Mouse (Mus musculus): ENCODE data around the gene Cdkn1a.
"Not testable (repeated sequence)": the region's sequence is repeated elsewhere in the genome, so short reads cannot be mapped to it uniquely, and the experiment has no call there.

Gene Cdkn1a

GRCm38 (mm10) chr17:29083586-29083985 lies 7.2 kb upstream of the Cdkn1a start:
- DNase-seq (ENCODE audit: low spot score) = no peak

DNA sequence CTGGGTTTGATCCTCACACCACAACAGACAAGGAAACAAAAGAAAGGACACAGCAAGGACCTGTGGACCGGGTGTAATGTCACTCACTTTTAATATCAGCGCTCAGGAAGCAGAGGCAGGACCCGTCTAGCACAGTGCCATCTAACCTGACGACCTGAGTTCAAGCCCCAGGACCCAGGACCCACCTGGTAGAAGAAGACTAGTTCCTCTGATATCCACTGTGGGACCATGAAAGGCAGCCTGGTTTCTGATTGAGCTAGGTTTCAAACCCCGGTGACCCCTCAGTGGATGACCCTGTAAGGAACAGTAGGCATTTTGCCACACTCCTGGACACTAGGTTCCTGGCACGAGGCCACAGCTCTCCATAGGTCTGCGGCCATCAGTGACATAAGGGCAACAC lies 6.1 kb upstream of the Cdkn1a start:
- DNase-seq (ENCODE audit: low spot score) = no peak

- no peak for DNase-seq (ENCODE audit: low spot score)
These were observed 5.5 kb upstream of the Cdkn1a start for GRCm38 (mm10) chr17:29085266-29085665.

GRCm38 (mm10) chr17:29086916-29087315 lies 3.9 kb upstream of the Cdkn1a start:
- no peak for DNase-seq (ENCODE audit: low spot score)

DNA sequence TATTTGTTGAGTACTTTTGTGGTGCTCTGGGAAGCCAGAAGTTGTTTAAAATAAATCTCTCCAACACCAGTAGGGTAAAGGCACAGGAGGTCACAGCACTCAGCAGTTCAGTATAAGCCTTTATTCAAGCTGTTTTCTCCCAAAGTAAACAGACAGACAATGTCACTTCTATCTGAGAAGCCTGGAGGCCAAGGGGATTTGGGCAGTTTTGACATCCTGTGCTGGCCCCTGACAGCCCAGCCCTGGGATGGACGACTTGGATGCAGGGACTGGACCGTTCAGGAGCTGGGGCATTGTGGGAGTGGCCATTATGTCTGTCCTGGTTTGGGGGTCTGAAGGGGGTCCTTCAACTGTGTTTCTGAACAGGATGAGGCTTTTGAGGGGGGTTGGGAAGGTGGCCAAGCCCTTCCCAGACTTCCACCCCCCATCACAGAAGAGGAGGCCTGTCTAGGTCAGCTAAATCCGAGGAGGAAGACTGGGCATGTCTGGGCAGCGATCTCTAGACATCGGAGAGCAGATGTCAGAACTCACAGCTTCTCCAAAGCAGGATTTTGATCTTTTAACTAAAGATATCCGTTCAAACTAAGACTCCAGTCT lies 670 bp downstream of the Cdkn1a start:
- no peak for DNase-seq (ENCODE audit: low spot score)

- no peak for DNase-seq (ENCODE audit: low spot score)
These were observed 1.7 kb downstream of the Cdkn1a start for GRCm38 (mm10) chr17:29092497-29092896.

DNA sequence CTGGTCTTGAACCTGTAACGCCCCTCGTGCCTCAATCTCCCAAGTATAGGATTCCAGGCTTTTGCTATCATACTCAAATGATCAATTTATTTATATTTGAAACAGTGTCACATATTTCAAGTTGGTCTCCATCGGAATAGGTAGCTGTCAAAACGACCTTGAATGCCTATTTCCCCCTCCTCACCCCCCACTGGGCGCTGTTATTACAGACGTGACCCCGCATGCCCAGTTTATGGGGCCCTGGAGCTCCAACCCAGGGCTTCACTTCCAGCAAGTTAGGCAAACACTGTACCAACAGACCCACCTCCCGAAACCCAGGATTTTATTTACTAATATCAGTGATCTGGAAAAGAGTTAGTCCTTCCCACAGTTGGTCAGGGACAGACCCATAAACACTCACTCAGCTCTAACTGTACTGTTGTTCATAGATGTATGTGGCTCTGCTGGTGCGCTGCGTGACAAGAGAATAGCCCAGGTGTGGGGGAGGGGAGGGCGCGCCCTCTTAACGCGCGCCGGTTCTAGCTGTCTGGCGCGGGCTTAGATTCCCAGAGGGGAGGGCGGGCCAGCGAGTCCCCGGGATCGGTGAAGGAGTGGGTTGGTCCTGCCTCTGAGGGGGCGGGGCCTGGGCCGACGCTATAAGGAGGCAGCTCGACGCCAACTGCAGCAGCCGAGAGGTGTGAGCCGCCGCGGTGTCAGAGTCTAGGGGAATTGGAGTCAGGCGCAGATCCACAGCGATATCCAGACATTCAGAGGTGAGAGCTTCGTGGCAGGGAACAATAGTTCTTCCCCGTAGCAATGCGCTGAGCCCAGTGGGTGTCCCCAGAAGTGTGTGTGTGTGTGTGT lies 2.6 kb downstream of the Cdkn1a start:
- DNase-seq (ENCODE audit: low spot score) = peak; percentile 91

DNA sequence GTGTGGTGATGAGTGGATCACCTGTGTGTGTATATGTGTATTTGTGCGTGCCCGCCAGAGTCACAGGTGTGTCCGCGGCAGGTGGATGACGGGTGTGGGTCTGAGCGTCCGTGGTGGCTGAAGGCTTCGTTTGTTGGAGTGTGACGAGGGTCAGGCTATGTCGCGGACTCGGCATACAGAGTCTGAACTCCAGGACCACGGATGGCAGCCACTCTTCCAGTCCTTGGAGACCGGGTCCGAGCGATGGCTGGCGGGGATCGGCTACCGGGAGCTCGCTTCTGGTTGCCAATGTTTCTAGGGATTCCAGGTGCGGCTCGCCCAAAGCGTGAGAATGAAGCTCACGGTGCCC lies 3.2 kb downstream of the Cdkn1a start:
- peak; percentile 29 for DNase-seq (ENCODE audit: low spot score)

GRCm38 (mm10) chr17:29094310-29095181 lies 3.8 kb downstream of the Cdkn1a start:
- DNase-seq (ENCODE audit: low spot score) = peak; percentile 47

GRCm38 (mm10) chr17:29095201-29095733 lies 4.5 kb downstream of the Cdkn1a start:
- peak; percentile 91 for DNase-seq (ENCODE audit: low spot score)

GRCm38 (mm10) chr17:29096245-29096644 lies 5.5 kb downstream of the Cdkn1a start:
- no peak for DNase-seq (ENCODE audit: low spot score)

GRCm38 (mm10) chr17:29096851-29097561 lies 6.2 kb downstream of the Cdkn1a start:
- DNase-seq (ENCODE audit: low spot score) = no peak

DNA sequence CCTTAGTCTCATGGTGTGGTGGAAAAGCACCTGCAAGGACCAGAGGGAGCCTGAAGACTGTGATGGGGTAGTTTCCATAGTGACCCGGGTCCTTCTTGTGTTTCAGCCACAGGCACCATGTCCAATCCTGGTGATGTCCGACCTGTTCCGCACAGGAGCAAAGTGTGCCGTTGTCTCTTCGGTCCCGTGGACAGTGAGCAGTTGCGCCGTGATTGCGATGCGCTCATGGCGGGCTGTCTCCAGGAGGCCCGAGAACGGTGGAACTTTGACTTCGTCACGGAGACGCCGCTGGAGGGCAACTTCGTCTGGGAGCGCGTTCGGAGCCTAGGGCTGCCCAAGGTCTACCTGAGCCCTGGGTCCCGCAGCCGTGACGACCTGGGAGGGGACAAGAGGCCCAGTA lies 7.5 kb downstream of the Cdkn1a start:
- DNase-seq (ENCODE audit: low spot score) = no peak

DNA sequence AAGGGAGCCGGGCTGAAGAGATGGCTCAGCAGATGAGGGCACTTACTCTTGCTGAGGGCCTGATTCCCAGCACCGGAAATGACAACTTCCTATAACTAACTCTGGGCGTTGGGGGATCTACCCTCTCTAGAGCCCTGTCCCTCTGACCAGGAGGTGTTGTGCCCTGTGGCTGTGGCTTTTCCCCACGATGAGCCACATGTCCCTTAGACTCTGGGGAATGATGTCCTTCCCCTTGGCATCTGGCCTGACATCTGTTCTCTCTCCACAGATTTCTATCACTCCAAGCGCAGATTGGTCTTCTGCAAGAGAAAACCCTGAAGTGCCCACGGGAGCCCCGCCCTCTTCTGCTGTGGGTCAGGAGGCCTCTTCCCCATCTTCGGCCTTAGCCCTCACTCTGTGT lies 8.3 kb downstream of the Cdkn1a start:
- DNase-seq (ENCODE audit: low spot score) = no peak

- DNase-seq (ENCODE audit: low spot score) = no peak
These were observed 9.9 kb downstream of the Cdkn1a start for GRCm38 (mm10) chr17:29100627-29101026.

DNA sequence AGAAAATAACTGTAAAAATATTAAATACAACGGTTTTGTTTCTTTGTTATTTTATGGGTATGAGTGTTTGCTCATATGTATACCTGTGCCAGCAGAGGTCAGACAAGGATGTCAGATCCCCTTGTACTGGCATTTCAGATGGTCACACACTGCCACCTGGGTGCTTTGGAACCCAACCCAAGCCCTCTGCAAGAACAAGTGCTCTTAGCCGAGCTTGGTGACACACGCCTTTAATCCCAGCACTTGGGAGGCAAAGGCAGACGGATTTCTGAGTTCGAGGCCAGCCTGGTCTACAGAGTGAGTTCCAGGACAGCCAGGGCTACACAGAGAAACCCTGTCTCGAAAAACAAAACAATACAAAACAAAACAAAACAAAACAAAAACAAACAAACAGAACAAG lies 19.6 kb downstream of the Cdkn1a start:
- not testable (repeated sequence) for DNase-seq (ENCODE audit: low spot score)

DNA sequence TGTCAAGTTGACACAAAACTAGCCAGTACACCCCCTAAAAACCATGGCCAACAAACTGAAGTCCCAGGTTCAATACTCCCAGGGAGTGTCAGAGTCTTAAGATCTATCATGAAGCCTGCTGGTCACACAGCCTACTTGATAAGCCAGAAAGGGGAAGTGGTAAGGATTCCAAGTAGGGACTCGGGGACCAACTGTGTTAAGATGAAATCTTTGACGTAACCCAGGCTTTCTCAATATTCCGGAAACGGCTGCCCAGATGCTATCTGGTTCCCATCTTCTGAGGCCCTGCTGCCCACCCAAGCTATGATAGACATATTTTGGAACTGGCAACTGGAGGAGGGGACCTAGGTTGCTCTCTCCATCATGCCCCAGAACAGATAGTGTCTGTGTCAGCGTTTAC lies 20.6 kb downstream of the Cdkn1a start:
- no peak for DNase-seq (ENCODE audit: low spot score)

DNA sequence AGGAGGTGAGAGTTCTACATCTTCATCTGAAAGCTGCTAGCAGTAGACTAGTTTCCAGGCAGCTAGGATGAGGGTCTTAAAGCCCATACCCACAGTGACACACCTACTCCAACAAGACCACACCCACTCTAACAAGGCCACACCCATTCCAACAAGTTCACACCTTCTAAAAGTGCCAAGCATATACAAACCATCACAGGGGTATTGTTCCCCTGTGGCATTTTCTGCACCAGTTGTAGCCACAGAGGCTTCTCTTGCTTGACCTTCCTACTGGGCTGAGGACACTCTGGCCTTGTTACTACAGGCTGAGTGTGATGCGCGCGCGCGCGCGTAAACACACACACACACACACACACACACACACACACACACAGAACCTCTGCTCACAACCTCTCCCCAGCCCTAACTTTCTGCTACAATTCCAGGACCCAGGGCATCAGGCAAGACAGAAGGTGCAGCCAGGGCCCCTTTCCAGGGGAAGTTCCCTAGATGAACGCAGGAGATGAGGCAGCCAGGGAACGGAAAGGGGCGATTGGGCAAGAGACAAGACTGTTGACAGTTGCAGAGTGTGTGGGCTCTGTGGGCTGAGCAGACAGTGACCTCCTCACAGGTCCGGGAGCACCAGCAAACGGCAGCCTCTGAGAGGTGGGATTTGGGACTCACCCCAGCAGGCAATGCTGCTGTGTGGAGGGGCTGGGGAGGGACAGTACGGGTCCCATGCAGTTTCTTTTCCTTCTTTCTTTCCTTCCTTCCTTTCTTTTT lies 23.0 kb downstream of the Cdkn1a start, which contains the start of gene Rab44:
TSS of gene Rab44 (plus strand) at position 555 of the 762 bp plus-strand sequence.
- DNase-seq (ENCODE audit: low spot score) = no peak

GRCm38 (mm10) chr17:29116023-29116422 lies 25.2 kb downstream of the Cdkn1a start:
- no peak for DNase-seq (ENCODE audit: low spot score)

- no peak for DNase-seq (ENCODE audit: low spot score)
These were observed 26.4 kb downstream of the Cdkn1a start for GRCm38 (mm10) chr17:29117006-29117648.
